Mouse (Mus musculus): Measurements from ENCODE around the gene Gria1. TPM values are rescaled to one million over a fixed set of nuclear protein-coding genes. Genes with fewer than 3 reads are reported as not detected.
A peak's percentile ranks its signal among the peaks of the same experiment; 100 is the strongest.

The Gria1 gene
- polyA plus RNA-seq, 1 experiment from 2014 or later: 62.5 TPM

GRCm38 (mm10) chr11:57143681-57144080 is 132.5 kb downstream of the Gria1 start:
- Histone ChIP-seq H3K4me3 (ENCODE audit: low read depth, low read length) (no peak overlapping the region), H3K4me2 (ENCODE audit: low read length) (no peak overlapping the region), H3K9me3 (replicated peaks; ENCODE audit: control insufficient read depth, low read length, poor library complexity, severe bottlenecking) (no peaks in the 10 kb centered on the region), H3K36me3 (ENCODE audit: control insufficient read depth, insufficient read depth, low read length) (no peaks in the 10 kb centered on the region), H3K9ac (ENCODE audit: low read depth, low read length) (no peak overlapping the region), H3K27ac (ENCODE audit: low read length) (no peak overlapping the region), H3K4me1 (ENCODE audit: control insufficient read depth, insufficient read depth, low read length) (no peaks in the 10 kb centered on the region), H3K27me3 (ENCODE audit: control insufficient read depth, insufficient read depth, low read depth, low read length) (no peaks in the 10 kb centered on the region)
- no peak for ATAC-seq
- 54% methylated on average over 5 of the region's 5 CpGs for WGBS

- Histone ChIP-seq H3K9ac (ENCODE audit: low read depth, low read length) (no peak overlapping the region), H3K9me3 (replicated peaks; ENCODE audit: control insufficient read depth, low read length, poor library complexity, severe bottlenecking) (no peaks in the 10 kb centered on the region), H3K4me1 (ENCODE audit: control insufficient read depth, insufficient read depth, low read length) (no peaks in the 10 kb centered on the region), H3K4me3 (ENCODE audit: low read depth, low read length) (no peak overlapping the region), H3K4me2 (ENCODE audit: low read length) (no peak overlapping the region), H3K27me3 (ENCODE audit: control insufficient read depth, insufficient read depth, low read depth, low read length) (no peaks in the 10 kb centered on the region), H3K36me3 (ENCODE audit: control insufficient read depth, insufficient read depth, low read length) (no peaks in the 10 kb centered on the region), H3K27ac (ENCODE audit: low read length) (no peak overlapping the region)
- 35% methylated on average over 7 of the region's 7 CpGs for WGBS
- peak; percentile 39; the same call in 1 of the 2 replicates for ATAC-seq
These were observed 134.0 kb downstream of the Gria1 start for GRCm38 (mm10) chr11:57145192-57145591.

DNA sequence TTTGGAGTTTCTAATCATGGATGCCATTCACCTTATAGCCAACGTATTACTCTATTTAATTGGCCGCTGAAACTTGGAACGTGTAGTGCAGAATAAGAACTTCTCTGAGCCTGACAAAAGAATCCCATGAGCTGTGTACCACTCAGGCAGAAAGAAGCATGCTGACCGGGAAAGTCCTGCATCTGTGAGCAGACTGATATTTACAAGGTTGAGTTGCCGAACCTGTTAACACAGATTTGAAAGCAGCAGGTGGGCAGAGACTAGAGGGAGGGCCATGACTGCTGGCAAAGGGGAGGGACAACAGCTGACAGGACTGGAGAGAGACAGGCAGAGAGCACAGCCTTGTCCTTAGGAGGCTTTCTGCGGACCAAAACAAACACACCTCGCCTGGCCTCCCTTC is 134.5 kb downstream of the Gria1 start:
- Histone ChIP-seq H3K4me2 (ENCODE audit: low read length) (no peak overlapping the region), H3K9ac (ENCODE audit: low read depth, low read length) (no peak overlapping the region), H3K4me3 (ENCODE audit: low read depth, low read length) (no peak overlapping the region), H3K9me3 (replicated peaks; ENCODE audit: control insufficient read depth, low read length, poor library complexity, severe bottlenecking) (no peaks in the 10 kb centered on the region), H3K4me1 (ENCODE audit: control insufficient read depth, insufficient read depth, low read length) (no peaks in the 10 kb centered on the region), H3K27me3 (ENCODE audit: control insufficient read depth, insufficient read depth, low read depth, low read length) (no peaks in the 10 kb centered on the region), H3K36me3 (ENCODE audit: control insufficient read depth, insufficient read depth, low read length) (no peaks in the 10 kb centered on the region), H3K27ac (ENCODE audit: low read length) (no peak overlapping the region)
- ATAC-seq: no peak
- 37% methylated on average over 7 of the region's 7 CpGs for WGBS

DNA sequence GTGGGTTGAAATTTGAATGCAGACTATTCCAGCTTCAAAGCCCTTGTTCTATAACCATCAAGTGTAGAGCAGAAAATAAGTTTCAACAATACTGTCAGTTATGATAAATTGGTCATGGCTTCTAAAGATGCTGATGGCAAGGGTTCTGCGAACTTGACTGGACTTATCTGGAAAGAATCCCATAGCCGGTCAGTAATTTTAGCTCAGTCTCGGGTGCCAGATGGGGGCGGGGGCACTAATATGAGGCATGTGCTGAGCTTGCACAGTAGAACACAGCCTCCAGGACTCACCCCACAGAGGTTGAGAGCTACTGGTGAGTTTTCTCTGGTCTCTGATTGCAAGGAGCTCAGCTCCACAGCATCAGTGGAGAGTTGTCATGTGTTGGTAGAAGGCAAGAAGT is 140.5 kb downstream of the Gria1 start:
- Histone ChIP-seq H3K4me1 (ENCODE audit: control insufficient read depth, insufficient read depth, low read length) (peaks cover 23% of the 10 kb centered on the region), H3K27ac (ENCODE audit: low read length) (no peak overlapping the region), H3K4me2 (ENCODE audit: low read length) (no peak overlapping the region), H3K9me3 (replicated peaks; ENCODE audit: control insufficient read depth, low read length, poor library complexity, severe bottlenecking) (no peaks in the 10 kb centered on the region), H3K27me3 (ENCODE audit: control insufficient read depth, insufficient read depth, low read depth, low read length) (no peaks in the 10 kb centered on the region), H3K9ac (ENCODE audit: low read depth, low read length) (no peak overlapping the region), H3K4me3 (ENCODE audit: low read depth, low read length) (no peak overlapping the region), H3K36me3 (ENCODE audit: control insufficient read depth, insufficient read depth, low read length) (no peaks in the 10 kb centered on the region)
- 90% methylated on average over 4 of the region's 4 CpGs for WGBS
- no peak for ATAC-seq

DNA sequence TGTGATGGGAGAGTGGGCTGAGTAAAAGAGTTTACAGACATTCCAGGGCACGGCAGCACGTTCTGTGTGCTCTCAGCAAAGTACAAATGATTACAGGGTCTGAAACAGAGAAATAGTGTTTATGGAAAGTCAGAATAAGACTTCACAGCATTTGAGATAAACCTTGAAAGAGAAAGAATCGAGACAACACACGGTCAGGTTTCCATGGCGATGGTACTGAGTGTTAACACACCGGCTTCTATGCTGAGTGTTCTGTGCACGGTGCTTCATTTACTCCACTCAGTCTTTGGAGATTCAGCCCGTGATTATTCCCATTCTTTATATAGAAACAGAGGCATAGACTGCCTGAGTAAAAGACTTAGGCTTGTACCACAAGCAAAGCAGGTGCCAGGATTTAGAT is 143.8 kb downstream of the Gria1 start:
- H3K27me3 ChIP-seq (ENCODE audit: control insufficient read depth, insufficient read depth, low read depth, low read length): no peaks in the 10 kb centered on the region
- 22% methylated on average over 8 of the region's 8 CpGs for WGBS
- no peak overlapping the region for H3K9ac ChIP-seq (ENCODE audit: low read depth, low read length)
- H3K27ac ChIP-seq (ENCODE audit: low read length): 0 out of 2 replicates have a peak overlapping the region, but pooled peaks have one; percentile 19
- no peak overlapping the region for H3K4me2 ChIP-seq (ENCODE audit: low read length)
- no peaks in the 10 kb centered on the region for H3K9me3 ChIP-seq (replicated peaks; ENCODE audit: control insufficient read depth, low read length, poor library complexity, severe bottlenecking)
- peak; percentile 66; the same call in 1 of the 2 replicates for ATAC-seq
- no peaks in the 10 kb centered on the region for H3K36me3 ChIP-seq (ENCODE audit: control insufficient read depth, insufficient read depth, low read length)
- no peak overlapping the region for H3K4me3 ChIP-seq (ENCODE audit: low read depth, low read length)
- H3K4me1 ChIP-seq (ENCODE audit: control insufficient read depth, insufficient read depth, low read length): peaks cover 25% of the 10 kb centered on the region

- 69% methylated on average over 3 of the region's 3 CpGs for WGBS
- peaks cover 4% of the 10 kb centered on the region; the same call in 1 of the 2 replicates for H3K9me3 ChIP-seq (replicated peaks; ENCODE audit: control insufficient read depth, low read length, poor library complexity, severe bottlenecking)
These were observed 148.2 kb downstream of the Gria1 start for GRCm38 (mm10) chr11:57159412-57159811.

GRCm38 (mm10) chr11:57160076-57160475 is 148.9 kb downstream of the Gria1 start:
- no peaks in the 10 kb centered on the region for H3K36me3 ChIP-seq (ENCODE audit: control insufficient read depth, insufficient read depth, low read length)
- 96% methylated on average over 8 of the region's 8 CpGs for WGBS
- peaks cover 4% of the 10 kb centered on the region; the same call in 1 of the 2 replicates for H3K9me3 ChIP-seq (replicated peaks; ENCODE audit: control insufficient read depth, low read length, poor library complexity, severe bottlenecking)
- no peak for ATAC-seq
- H3K4me3 ChIP-seq (ENCODE audit: low read depth, low read length): no peak overlapping the region
- H3K27ac ChIP-seq (ENCODE audit: low read length): no peak overlapping the region
- H3K4me1 ChIP-seq (ENCODE audit: control insufficient read depth, insufficient read depth, low read length): peaks cover 17% of the 10 kb centered on the region
- no peak overlapping the region for H3K4me2 ChIP-seq (ENCODE audit: low read length)
- no peaks in the 10 kb centered on the region for H3K27me3 ChIP-seq (ENCODE audit: control insufficient read depth, insufficient read depth, low read depth, low read length)
- H3K9ac ChIP-seq (ENCODE audit: low read depth, low read length): no peak overlapping the region

More at GRCm38 (mm10) chr11:57159412-57159811, 148.2 kb downstream of the Gria1 start:
- Histone ChIP-seq H3K36me3 (ENCODE audit: control insufficient read depth, insufficient read depth, low read length) (no peaks in the 10 kb centered on the region), H3K4me3 (ENCODE audit: low read depth, low read length) (no peak overlapping the region), H3K27ac (ENCODE audit: low read length) (no peak overlapping the region), H3K4me1 (ENCODE audit: control insufficient read depth, insufficient read depth, low read length) (peaks cover 23% of the 10 kb centered on the region), H3K27me3 (ENCODE audit: control insufficient read depth, insufficient read depth, low read depth, low read length) (no peaks in the 10 kb centered on the region), H3K9ac (ENCODE audit: low read depth, low read length) (no peak overlapping the region), H3K4me2 (ENCODE audit: low read length) (no peak overlapping the region)
- no peak for ATAC-seq

GRCm38 (mm10) chr11:57162931-57163330 is 151.7 kb downstream of the Gria1 start:
- Histone ChIP-seq H3K4me3 (ENCODE audit: low read depth, low read length) (no peak overlapping the region), H3K4me2 (ENCODE audit: low read length) (no peak overlapping the region), H3K9me3 (replicated peaks; ENCODE audit: control insufficient read depth, low read length, poor library complexity, severe bottlenecking) (peaks cover 4% of the 10 kb centered on the region; the same call in 1 of the 2 replicates), H3K9ac (ENCODE audit: low read depth, low read length) (no peak overlapping the region), H3K4me1 (ENCODE audit: control insufficient read depth, insufficient read depth, low read length) (no peaks in the 10 kb centered on the region), H3K27ac (ENCODE audit: low read length) (no peak overlapping the region), H3K27me3 (ENCODE audit: control insufficient read depth, insufficient read depth, low read depth, low read length) (no peaks in the 10 kb centered on the region), H3K36me3 (ENCODE audit: control insufficient read depth, insufficient read depth, low read length) (no peaks in the 10 kb centered on the region)
- ATAC-seq: no peak
- 93% methylated on average over 6 of the region's 6 CpGs for WGBS

DNA sequence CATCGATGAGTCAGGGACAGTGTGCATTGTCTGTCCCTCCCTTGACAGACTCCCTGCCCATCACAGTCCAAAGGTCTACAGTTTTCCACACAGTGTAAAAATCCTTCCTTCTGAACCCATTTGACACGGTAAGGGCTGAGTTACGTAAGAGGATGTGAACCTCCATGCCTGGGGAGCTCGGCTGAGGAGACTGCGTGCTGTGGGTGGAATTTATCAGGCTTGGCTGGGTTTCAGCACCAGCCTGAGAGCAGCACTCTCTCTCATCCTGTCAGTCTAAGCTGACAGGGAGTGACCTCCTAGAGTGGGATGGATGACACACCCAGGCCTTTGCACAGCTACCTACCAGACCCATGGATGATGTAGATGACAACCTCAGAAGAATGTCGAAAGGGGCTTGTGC is 158.9 kb downstream of the Gria1 start:
- no peaks in the 10 kb centered on the region; the same call in 1 of the 2 replicates for H3K4me1 ChIP-seq (ENCODE audit: control insufficient read depth, insufficient read depth, low read length)
- H3K4me3 ChIP-seq (ENCODE audit: low read depth, low read length): no peak overlapping the region
- H3K4me2 ChIP-seq (ENCODE audit: low read length): no peak overlapping the region
- H3K9me3 ChIP-seq (replicated peaks; ENCODE audit: control insufficient read depth, low read length, poor library complexity, severe bottlenecking): no peaks in the 10 kb centered on the region
- ATAC-seq: no peak
- H3K36me3 ChIP-seq (ENCODE audit: control insufficient read depth, insufficient read depth, low read length): no peaks in the 10 kb centered on the region
- no peak overlapping the region for H3K27ac ChIP-seq (ENCODE audit: low read length)
- no peak overlapping the region for H3K9ac ChIP-seq (ENCODE audit: low read depth, low read length)
- no peaks in the 10 kb centered on the region for H3K27me3 ChIP-seq (ENCODE audit: control insufficient read depth, insufficient read depth, low read depth, low read length)
- 76% methylated on average over 6 of the region's 6 CpGs for WGBS

Data from midbrain, embryonic 16.5 days (tissue).